Mouse (Mus musculus) thymus, adult 2 months (tissue): Measurements from ENCODE around the gene Ccdc183.

Experiments used
- CTCF ChIP-seq: fragments of 200-500 bp; IDR thresholded peaks from 2 replicates; pipeline ENCODE4 v1.5.1; 2012; ENCODE audit warnings: mild to moderate bottlenecking, control low read depth, low read length, moderate library complexity, borderline replicate concordance; ENCODE audit not compliant: control insufficient read depth, poor library complexity, insufficient read depth; ENCODE audit errors: extremely low read depth
- POLR2A ChIP-seq: fragments of 200-500 bp; IDR thresholded peaks from 2 replicates; pipeline ENCODE4 v1.6.1; 2012; ENCODE audit warnings: mild to moderate bottlenecking, low read length, control low read depth, moderate library complexity; ENCODE audit not compliant: control insufficient read depth, poor library complexity, insufficient read depth; ENCODE audit errors: extremely low read depth

DNA sequence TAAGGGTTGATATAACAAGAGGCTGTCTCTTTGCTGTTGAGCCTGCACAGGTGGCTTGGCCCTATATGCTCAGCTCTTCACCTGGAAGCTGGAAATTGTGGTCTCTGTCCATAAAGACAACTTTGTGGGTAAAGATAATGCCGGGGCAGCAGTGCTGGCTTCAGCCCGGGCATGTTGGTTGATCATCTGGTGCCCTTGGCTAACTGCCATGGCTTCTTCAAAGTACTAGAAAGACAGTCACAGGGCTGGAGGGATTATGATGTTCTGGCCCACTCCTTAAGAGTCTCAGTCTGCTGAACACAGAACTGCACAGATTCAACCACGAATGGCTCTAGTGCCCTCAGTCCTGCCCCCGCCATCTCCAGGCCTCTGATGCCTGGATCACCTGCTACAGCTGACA lies 39.8 kb upstream of the Ccdc183 start:
- TF ChIP-seq CTCF (no peak), POLR2A (no peak)
